In genomic region chr14:30638009-30638408, GRCm38 (mm10) we compare ENCODE assay signal across 14 mouse cellular contexts. TPM values are rescaled to one million over a fixed set of nuclear protein-coding genes. Genes with fewer than 3 reads are reported as not detected.
DNase-seq lines count a peak whose midpoint lies in the region; ATAC-seq lines count a peak whose summit lies in the region.
"Had no signal": no experiment of that assay in that cellular context is flagged by ENCODE, and none has a peak within 500 bp of the region (broad histone marks: within the 10 kb centered on the region; RNA-seq: fewer than 3 reads in every experiment).

No protein-coding gene starts in this region.

- H3K36me3 ChIP-seq in kidney, embryonic 14.5 days (ENCODE audit: control insufficient read depth, insufficient read depth, low read length), result no peaks in the 10 kb centered on the region
- H3K36me3 ChIP-seq in heart, embryonic 16.5 days (ENCODE audit: control insufficient read depth, insufficient read depth), result no peaks in the 10 kb centered on the region
- no peaks in the 10 kb centered on the region for H3K36me3 ChIP-seq in hindbrain, embryonic 12.5 days
- H3K36me3 ChIP-seq: intestine, embryonic 15.5 days; liver, embryonic 12.5 days; neural tube, embryonic 12.5 days had no signal

- H3K27ac ChIP-seq in kidney, embryonic 14.5 days (ENCODE audit: low read depth, low read length), result no peak overlapping the region
- H3K27ac ChIP-seq in heart, embryonic 16.5 days (ENCODE audit: low read length), result peak overlapping the region; percentile 86
- no peak overlapping the region for H3K27ac ChIP-seq in hindbrain, embryonic 12.5 days
- H3K27ac ChIP-seq: intestine, embryonic 15.5 days; liver, embryonic 12.5 days; neural tube, embryonic 12.5 days had no signal

- H3K9ac ChIP-seq in kidney, embryonic 14.5 days (ENCODE audit: low read depth, low read length), result no peak overlapping the region
- no peak overlapping the region for H3K9ac ChIP-seq in heart, embryonic 16.5 days (ENCODE audit: low read length)
- H3K9ac ChIP-seq in hindbrain, embryonic 12.5 days, result no peak overlapping the region
- H3K9ac ChIP-seq: intestine, embryonic 15.5 days; liver, embryonic 12.5 days; neural tube, embryonic 12.5 days had no signal

- no peaks in the 10 kb centered on the region for H3K9me3 ChIP-seq in kidney, embryonic 14.5 days (ENCODE audit: control insufficient read depth, low read length)
- H3K9me3 ChIP-seq in heart, embryonic 16.5 days (replicated peaks; ENCODE audit: control insufficient read depth, low read length), result no peaks in the 10 kb centered on the region
- H3K9me3 ChIP-seq in hindbrain, embryonic 12.5 days (replicated peaks), result no peaks in the 10 kb centered on the region
- H3K9me3 ChIP-seq: intestine, embryonic 15.5 days; liver, embryonic 12.5 days; neural tube, embryonic 12.5 days had no signal

- no peaks in the 10 kb centered on the region for H3K27me3 ChIP-seq in kidney, embryonic 14.5 days (ENCODE audit: control insufficient read depth, insufficient read depth, low read length)
- H3K27me3 ChIP-seq in heart, embryonic 16.5 days (ENCODE audit: control insufficient read depth, insufficient read depth, low read length), result no peaks in the 10 kb centered on the region
- no peaks in the 10 kb centered on the region for H3K27me3 ChIP-seq in hindbrain, embryonic 12.5 days
- H3K27me3 ChIP-seq: intestine, embryonic 15.5 days; liver, embryonic 12.5 days; neural tube, embryonic 12.5 days had no signal

- no peak overlapping the region for H3K4me3 ChIP-seq in kidney, embryonic 14.5 days (ENCODE audit: low read length)
- no peak overlapping the region for H3K4me3 ChIP-seq in heart, embryonic 16.5 days (ENCODE audit: low read length)
- no peak overlapping the region for H3K4me3 ChIP-seq in hindbrain, embryonic 12.5 days
- H3K4me3 ChIP-seq: intestine, embryonic 15.5 days; liver, embryonic 12.5 days; neural tube, embryonic 12.5 days had no signal

- intact Hi-C loops in left cerebral cortex, postnatal 25 days (cut with DNase I), result no loop called here

- H3K4me2 ChIP-seq in kidney, embryonic 14.5 days (replicated peaks; ENCODE audit: low read depth, low read length), result no peak overlapping the region
- no peak overlapping the region for H3K4me2 ChIP-seq in heart, embryonic 16.5 days (ENCODE audit: low read depth, low read length)
- H3K4me2 ChIP-seq in hindbrain, embryonic 12.5 days (replicated peaks), result no peak overlapping the region
- H3K4me2 ChIP-seq: intestine, embryonic 15.5 days; liver, embryonic 12.5 days; neural tube, embryonic 12.5 days had no signal

- peak; percentile 92 for DNase-seq in heart, adult 11 months
- DNase-seq in heart, adult 8-10 months (ENCODE audit: low spot score), result no peak
- DNase-seq in kidney, postnatal 10 days, result peak; percentile 32
- DNase-seq in adrenal gland, postnatal 10 days, result peak; percentile 72
- no peak for DNase-seq in left cerebral cortex, postnatal 25 days (ENCODE audit: low spot score in 2 of 2)
- DNase-seq: cerebellum, postnatal 25 days; gastrocnemius, postnatal 14 days; thymus, adult 2 months had no signal

- WGBS in kidney, embryonic 14.5 days, result 81% methylated on average over 4 of the region's 4 CpGs
- WGBS in heart, embryonic 16.5 days, result 26% methylated on average over 4 of the region's 4 CpGs
- 86% methylated on average over 4 of the region's 4 CpGs for WGBS in hindbrain, embryonic 12.5 days

- no peaks in the 10 kb centered on the region for H3K4me1 ChIP-seq in kidney, embryonic 14.5 days (ENCODE audit: control insufficient read depth, insufficient read depth, low read length)
- peaks cover 27% of the 10 kb centered on the region for H3K4me1 ChIP-seq in heart, embryonic 16.5 days (ENCODE audit: control insufficient read depth, insufficient read depth, low read length)
- H3K4me1 ChIP-seq in hindbrain, embryonic 12.5 days, result peaks cover 3% of the 10 kb centered on the region; the same call in 1 of the 2 replicates
- H3K4me1 ChIP-seq: neural tube, embryonic 12.5 days had no signal

- no peak for ATAC-seq in kidney, embryonic 14.5 days (ENCODE audit: low FRiP score, low TSS enrichment)
- ATAC-seq in heart, embryonic 16.5 days (replicated peaks; ENCODE audit: extremely low read depth, insufficient read depth, low FRiP score), result peak; percentile 89
- no peak for ATAC-seq in hindbrain, embryonic 12.5 days (ENCODE audit: low FRiP score)
- ATAC-seq: liver, embryonic 12.5 days had no signal

RNA-seq across cellular contexts. Expression of gene Prkcd, which starts 12.0 kb away (rescaled TPM):
- 10 to 100 TPM in 3 of 4 experiments, 1 to 10 TPM in 1; 7.1 to 13.4 (median 11.6) TPM for total RNA-seq in heart, adult 8-10 months (2022)
- 33.4 and 37.0 TPM in 2 replicates for polyA plus RNA-seq in kidney, embryonic 14.5 days (2014; fragmentation: Nextera tagmentation; extraction: Ambion mirVana)
- 100 to 1,000 TPM in 1 of 2 experiments, 10 to 100 TPM in 1; 80.9 to 129 TPM for total RNA-seq in adrenal gland, postnatal 10 days (2021)
- polyA plus RNA-seq in heart, embryonic 16.5 days (2015; fragmentation: Nextera tagmentation; extraction: Ambion mirVana), result 40.7 and 42.7 TPM in 2 replicates
- 42.3 and 44.2 TPM in 2 replicates for polyA plus RNA-seq in hindbrain, embryonic 12.5 days (2016; fragmentation: Nextera tagmentation; extraction: Ambion mirVana)
- total RNA-seq in left cerebral cortex, postnatal 25 days (2021), result 10 to 100 TPM; 12.4 to 15.2 TPM

RNA-seq across cellular contexts. Expression of gene Rft1, which starts 16.2 kb away (rescaled TPM):
- total RNA-seq in heart, adult 8-10 months (2022), result 1 to 10 TPM; 6.6 to 8.0 (median 7.4) TPM
- polyA plus RNA-seq in kidney, embryonic 14.5 days (2014; fragmentation: Nextera tagmentation; extraction: Ambion mirVana), result 11.6 and 19.4 TPM in 2 replicates
- 10 to 100 TPM; 21.2 to 24.2 TPM for total RNA-seq in adrenal gland, postnatal 10 days (2021)
- polyA plus RNA-seq in heart, embryonic 16.5 days (2015; fragmentation: Nextera tagmentation; extraction: Ambion mirVana), result 11.0 and 11.3 TPM in 2 replicates
- polyA plus RNA-seq in hindbrain, embryonic 12.5 days (2016; fragmentation: Nextera tagmentation; extraction: Ambion mirVana), result 13.1 and 13.7 TPM in 2 replicates
- total RNA-seq in left cerebral cortex, postnatal 25 days (2021), result 10 to 100 TPM; 11.4 to 12.4 TPM

Comparison
In these comparisons a context has a peak if more than half of its experiments do, and no peak if none do; other contexts are left out.
1. DNase-seq: peak in heart, adult 11 months (single experiment), kidney, postnatal 10 days (single experiment) and adrenal gland, postnatal 10 days (single experiment); none in heart, adult 8-10 months (single experiment) and left cerebral cortex, postnatal 25 days (0 of 2).
2. RNA of gene Prkcd, which starts 12.0 kb away (total RNA-seq): 80.9 to 129 TPM in adrenal gland, postnatal 10 days; 12.4 to 15.2 TPM in left cerebral cortex, postnatal 25 days and 7.1 to 13.4 TPM in heart, adult 8-10 months; every median in the first group is over 4 times any median in the second.